Mouse (Mus musculus) midbrain, embryonic 16.5 days (tissue): Measurements from ENCODE around the gene Kctd3. TPM values are rescaled to one million over a fixed set of nuclear protein-coding genes. Genes with fewer than 3 reads are reported as not detected.

Experiments
- ATAC-seq: fragments of 200-750 bp; cut with Nextera tagmentation; 2 replicates; pipeline ENCODE4 v1.8.0; 2017; ENCODE audit warnings: moderate TSS enrichment
- H3K27ac ChIP-seq: fragments of 300-500 bp; sonication (generic); 2 replicates; pipeline ENCODE4 v1.5.1; 2014; ENCODE audit warnings: mild to moderate bottlenecking, low read length, mixed read lengths
- H3K27me3 ChIP-seq: fragments of 300-500 bp; sonication (generic); 2 replicates; pipeline ENCODE4 v1.6.1; 2014; ENCODE audit warnings: low read depth, low read length, mixed read lengths; ENCODE audit not compliant: control insufficient read depth, insufficient read depth
- H3K36me3 ChIP-seq: fragments of 300-500 bp; sonication (generic); 2 replicates; pipeline ENCODE4 v1.6.1; 2014; ENCODE audit warnings: mild to moderate bottlenecking, low read length, moderate library complexity, mixed read lengths; ENCODE audit not compliant: control insufficient read depth, insufficient read depth
- H3K4me1 ChIP-seq: fragments of 300-500 bp; sonication (generic); 2 replicates; pipeline ENCODE4 v1.6.1; 2014; ENCODE audit warnings: mild to moderate bottlenecking, low read length, mixed read lengths; ENCODE audit not compliant: control insufficient read depth, insufficient read depth
- H3K4me2 ChIP-seq: fragments of 300-500 bp; sonication (generic); 2 replicates; pipeline ENCODE4 v1.6.1; 2014; ENCODE audit warnings: mild to moderate bottlenecking, low read length, mixed read lengths
- H3K4me3 ChIP-seq: fragments of 300-500 bp; sonication (generic); 2 replicates; pipeline ENCODE4 v1.5.1; 2014; ENCODE audit warnings: low read depth, mild to moderate bottlenecking, low read length, moderate library complexity, mixed read lengths
- H3K9ac ChIP-seq: fragments of 300-500 bp; sonication (generic); 2 replicates; pipeline ENCODE4 v1.6.1; 2014; ENCODE audit warnings: low read depth, low read length, mixed read lengths
- H3K9me3 ChIP-seq: fragments of 300-500 bp; sonication (generic); replicated peaks from 2 replicates; pipeline ENCODE4 v1.6.1; 2014; ENCODE audit warnings: mild to moderate bottlenecking, low read length, mixed read lengths; ENCODE audit not compliant: control insufficient read depth, poor library complexity, severe bottlenecking
- WGBS: fragments of 180-500 bp; shearing (Covaris S2); extraction: QIAGEN DNeasy Blood & Tissue Kit; methylation state at CpG from one replicate; pipeline ENCODE4 v1.1.7; 2014; 5-methylcytosine and 5-hydroxymethylcytosine counted together
- polyA plus RNA-seq: library from polyadenylated mRNA; unstranded; fragments of >200 nt; fragmentation: Nextera tagmentation; extraction: Ambion mirVana; gene quantifications from 2 replicates; pipeline ENCODE4 v1.2.1, GENCODE M21; 2015

Kctd3 gene
- polyA plus RNA-seq: 48.5 and 49.6 TPM in 2 replicates

DNA sequence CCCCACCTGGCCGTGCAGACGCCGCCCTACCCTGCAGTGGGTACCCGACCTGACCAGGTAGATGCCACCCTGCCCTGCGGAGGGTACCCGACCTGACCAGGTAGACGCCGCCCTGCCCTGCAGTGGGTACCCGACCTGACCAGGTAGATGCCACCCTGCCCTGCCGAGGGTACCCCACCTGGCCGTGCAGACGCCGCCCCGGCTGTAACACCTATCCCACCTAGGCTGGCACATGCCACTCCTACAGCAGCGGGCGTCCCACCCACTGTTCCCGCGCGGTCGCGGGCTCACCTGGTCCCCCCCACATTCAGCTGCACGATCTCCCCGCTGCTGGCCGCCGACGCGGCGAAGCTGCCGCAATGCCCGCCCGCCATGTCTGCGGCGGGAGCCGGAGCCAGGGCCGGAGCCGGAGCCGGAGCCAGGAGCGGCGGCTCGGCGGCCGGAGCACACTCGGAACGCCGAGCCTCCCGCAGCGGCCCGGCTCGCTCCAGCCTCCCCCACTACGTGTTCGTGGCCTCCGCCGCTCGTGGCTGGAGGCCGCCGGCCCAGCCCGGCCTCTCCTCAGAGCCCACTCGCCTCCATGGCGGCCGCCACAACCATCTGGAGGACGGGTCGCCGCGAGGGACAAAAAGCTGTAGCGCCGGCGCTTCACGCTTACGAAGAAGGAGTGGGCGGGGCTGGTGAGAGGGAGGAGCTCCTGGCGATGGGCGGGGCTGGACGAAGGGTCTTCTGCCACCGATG lies at the start of gene Kctd3:
TSS of gene Kctd3 (minus strand) at position 603 of the 741 bp plus-strand sequence.
- Histone ChIP-seq H3K27me3 (no peaks in the 10 kb centered on the region), H3K36me3 (no peaks in the 10 kb centered on the region), H3K27ac (peak within 1 kb of the TSS; percentile 77), H3K4me2 (peak within 1 kb of the TSS; percentile 94), H3K9me3 (no peaks in the 10 kb centered on the region), H3K4me1 (peaks cover 25% of the 10 kb centered on the region), H3K4me3 (peak within 1 kb of the TSS; percentile 99), H3K9ac (peak within 1 kb of the TSS; percentile 93)
- under 1% methylated on average over 52 of the region's 74 CpGs for WGBS
- peak; percentile 89 for ATAC-seq

DNA sequence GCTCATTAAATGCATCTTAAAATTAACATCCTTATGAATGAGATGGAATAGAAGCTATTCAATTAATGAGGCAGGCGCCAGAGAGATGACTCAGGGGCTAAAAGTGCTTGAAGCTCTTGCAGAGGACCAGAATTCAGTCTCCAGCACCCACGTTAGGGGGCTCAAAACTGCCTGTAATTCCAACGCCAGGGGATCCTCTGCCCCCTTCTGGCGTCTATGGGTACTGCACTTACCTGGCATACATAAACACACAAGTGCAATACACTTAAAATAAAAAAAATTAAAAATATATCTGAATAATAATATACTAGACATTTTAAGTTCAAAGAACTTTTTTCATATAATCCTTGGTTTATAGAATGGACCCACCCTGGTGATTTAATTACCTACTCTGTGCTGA lies 49.8 kb upstream of the Kctd3 start:
- no peaks in the 10 kb centered on the region for H3K27me3 ChIP-seq
- 59% methylated on average over 4 of the region's 4 CpGs for WGBS

DNA sequence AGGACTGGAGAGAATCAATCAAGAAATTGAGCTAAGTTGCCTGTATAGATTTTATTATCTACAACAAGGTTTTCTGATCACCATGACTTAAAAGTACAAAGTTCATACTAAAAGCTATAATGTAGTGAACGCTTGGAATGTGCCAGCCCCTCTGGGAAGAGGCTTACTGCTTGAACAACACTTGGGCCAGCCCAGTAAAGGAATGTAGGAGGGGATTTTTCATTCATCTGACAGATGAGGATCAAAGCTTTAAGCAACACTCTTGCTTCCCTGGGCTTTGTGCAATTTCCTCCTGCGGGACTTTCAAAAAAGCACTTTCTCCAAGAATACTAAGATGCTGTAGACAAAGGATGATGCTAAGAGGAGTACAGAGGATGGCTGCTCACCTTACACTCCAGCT lies 48.3 kb upstream of the Kctd3 start:
- Histone ChIP-seq H3K9ac (no peak overlapping the region), H3K36me3 (no peaks in the 10 kb centered on the region), H3K9me3 (no peaks in the 10 kb centered on the region), H3K4me1 (no peaks in the 10 kb centered on the region), H3K4me3 (no peak overlapping the region), H3K27me3 (no peaks in the 10 kb centered on the region), H3K4me2 (no peak overlapping the region), H3K27ac (no peak overlapping the region)
- no peak for ATAC-seq
- WGBS: 41% methylated on average over 2 of the region's 2 CpGs

More for the DNA sequence above, 49.8 kb upstream of the Kctd3 start:
- H3K4me2 ChIP-seq: no peak overlapping the region
- ATAC-seq: no peak
- no peaks in the 10 kb centered on the region for H3K4me1 ChIP-seq
- H3K9ac ChIP-seq: no peak overlapping the region
- H3K9me3 ChIP-seq: no peaks in the 10 kb centered on the region
- H3K4me3 ChIP-seq: no peak overlapping the region
- H3K36me3 ChIP-seq: no peaks in the 10 kb centered on the region
- no peak overlapping the region for H3K27ac ChIP-seq

DNA sequence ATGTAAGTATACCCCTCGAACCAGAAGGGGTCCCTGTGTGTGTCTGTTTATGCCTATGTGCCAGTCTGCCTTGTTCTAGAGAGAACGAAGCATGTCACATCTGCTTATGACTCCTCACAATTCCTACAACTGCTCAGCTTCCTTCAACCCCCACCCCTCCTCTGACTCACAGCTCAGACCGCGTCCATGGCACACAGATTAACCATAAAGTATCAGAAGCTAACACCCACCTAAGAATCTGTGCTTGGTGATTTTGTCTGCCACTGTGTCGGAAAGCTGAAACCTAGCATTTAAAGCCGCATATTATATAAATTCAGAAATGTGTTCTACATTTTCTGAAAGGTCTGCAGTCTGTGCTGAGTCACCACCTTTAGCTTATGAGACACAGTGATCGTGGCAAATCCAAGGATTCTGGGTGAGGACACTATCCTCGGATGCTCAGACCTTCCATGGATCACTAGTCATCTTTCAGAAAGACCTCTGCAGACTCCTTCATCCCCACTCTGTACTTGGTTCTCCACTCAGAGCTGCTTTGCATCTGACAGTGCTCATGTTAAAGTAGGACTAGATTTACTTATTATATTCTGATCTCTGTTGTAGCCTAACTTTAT lies 47.4 kb upstream of the Kctd3 start:
- H3K4me3 ChIP-seq: no peak overlapping the region
- H3K9me3 ChIP-seq: no peaks in the 10 kb centered on the region
- 86% methylated on average over 8 of the region's 8 CpGs for WGBS
- no peaks in the 10 kb centered on the region for H3K36me3 ChIP-seq
- H3K27ac ChIP-seq: no peak overlapping the region
- no peak for ATAC-seq
- H3K4me2 ChIP-seq: no peak overlapping the region
- H3K4me1 ChIP-seq: no peaks in the 10 kb centered on the region
- H3K27me3 ChIP-seq: no peaks in the 10 kb centered on the region
- H3K9ac ChIP-seq: no peak overlapping the region

DNA sequence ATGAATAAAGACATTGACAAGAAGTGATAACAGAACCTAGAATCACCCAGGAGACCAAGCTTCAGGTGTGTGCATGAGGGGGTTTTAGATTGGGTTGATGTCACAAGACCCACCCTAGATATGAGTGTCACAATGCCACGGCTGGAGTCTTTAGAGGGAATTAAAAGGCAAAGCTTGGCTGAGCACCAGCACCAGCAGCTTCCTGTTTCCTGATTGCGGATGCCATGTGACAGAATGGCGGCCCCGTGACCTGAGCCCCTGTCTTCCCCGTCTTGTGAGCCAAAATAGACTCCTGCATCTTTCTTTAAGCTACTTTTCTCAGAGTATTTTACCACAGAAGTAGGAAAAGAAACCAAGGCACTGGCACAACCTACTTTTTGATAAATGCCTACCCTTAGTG lies 46.5 kb upstream of the Kctd3 start:
- H3K9me3 ChIP-seq: no peaks in the 10 kb centered on the region
- no peak overlapping the region for H3K4me3 ChIP-seq
- H3K4me1 ChIP-seq: no peaks in the 10 kb centered on the region
- H3K9ac ChIP-seq: no peak overlapping the region
- H3K27ac ChIP-seq: no peak overlapping the region
- H3K36me3 ChIP-seq: no peaks in the 10 kb centered on the region
- no peak overlapping the region for H3K4me2 ChIP-seq
- no peak for ATAC-seq
- H3K27me3 ChIP-seq: no peaks in the 10 kb centered on the region
- WGBS: 84% methylated on average over 5 of the region's 5 CpGs

DNA sequence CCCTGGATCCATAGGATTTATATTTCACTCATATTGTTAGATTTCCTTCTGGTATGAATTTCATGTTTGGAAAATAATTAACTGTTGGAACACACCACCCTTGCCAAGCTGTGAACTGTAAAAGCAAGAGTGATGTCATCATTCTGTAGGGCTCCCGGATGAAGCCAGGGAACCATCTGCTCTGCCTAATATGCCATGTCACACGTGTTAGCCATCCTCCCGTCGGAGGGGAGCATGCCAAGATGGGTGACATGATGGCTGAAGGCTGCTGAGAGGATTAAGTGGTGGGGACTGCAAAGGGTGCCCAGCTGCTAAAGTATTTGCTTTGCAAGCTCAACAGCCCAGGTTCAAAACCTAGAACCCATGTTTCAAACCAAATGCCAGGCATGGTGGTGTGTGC lies 44.5 kb upstream of the Kctd3 start:
- H3K4me2 ChIP-seq: no peak overlapping the region
- no peaks in the 10 kb centered on the region for H3K9me3 ChIP-seq
- no peak overlapping the region for H3K4me3 ChIP-seq
- H3K27ac ChIP-seq: no peak overlapping the region
- no peaks in the 10 kb centered on the region for H3K4me1 ChIP-seq
- WGBS: 78% methylated on average over 4 of the region's 4 CpGs
- no peak overlapping the region for H3K9ac ChIP-seq
- no peaks in the 10 kb centered on the region for H3K27me3 ChIP-seq
- no peak for ATAC-seq
- no peaks in the 10 kb centered on the region for H3K36me3 ChIP-seq

DNA sequence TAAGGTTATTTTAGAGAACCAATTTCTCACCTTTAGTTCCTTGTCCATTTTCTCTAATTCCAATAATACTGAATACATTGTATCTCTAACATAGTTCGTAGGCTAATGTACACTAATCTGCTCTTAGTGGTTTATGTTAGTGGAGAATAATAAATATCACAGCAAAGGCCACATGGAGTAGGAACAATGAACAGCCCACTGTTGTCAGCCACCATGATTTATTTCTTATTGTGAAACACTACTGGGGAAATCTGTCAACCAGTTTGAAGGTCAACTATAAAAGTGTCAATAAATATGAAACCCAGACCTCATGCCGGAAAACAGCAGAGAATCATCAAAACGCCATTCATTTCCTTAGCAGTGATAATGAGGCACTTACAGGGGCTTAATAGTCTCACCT lies 42.5 kb upstream of the Kctd3 start:
- H3K27me3 ChIP-seq: no peaks in the 10 kb centered on the region
- no peaks in the 10 kb centered on the region for H3K4me1 ChIP-seq
- H3K27ac ChIP-seq: no peak overlapping the region
- no peaks in the 10 kb centered on the region for H3K9me3 ChIP-seq
- H3K9ac ChIP-seq: no peak overlapping the region
- no peak overlapping the region for H3K4me2 ChIP-seq
- 75% methylated on average over 3 of the region's 3 CpGs for WGBS
- no peak overlapping the region for H3K4me3 ChIP-seq
- no peaks in the 10 kb centered on the region for H3K36me3 ChIP-seq
- ATAC-seq: no peak

DNA sequence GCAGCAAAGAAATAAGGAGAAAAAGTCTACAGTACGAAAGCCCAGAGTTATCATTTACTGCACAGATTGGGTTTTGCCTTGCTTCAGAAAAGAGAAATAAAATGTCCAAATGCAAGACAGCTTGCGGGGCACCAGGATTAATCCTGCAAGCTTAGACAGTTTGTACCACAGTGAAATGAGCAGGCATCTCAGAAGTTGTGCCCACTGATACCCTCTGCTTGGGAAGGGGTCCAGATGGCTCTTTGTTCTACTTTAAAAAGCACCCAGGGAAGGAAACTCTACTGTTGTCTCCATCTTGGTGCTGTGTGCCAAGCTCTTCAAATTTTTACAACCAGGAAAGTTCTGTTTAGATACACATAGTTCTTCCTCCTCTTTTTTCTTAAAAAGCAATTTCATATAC lies 40.7 kb upstream of the Kctd3 start:
- Histone ChIP-seq H3K4me3 (no peak overlapping the region), H3K27me3 (no peaks in the 10 kb centered on the region), H3K9me3 (no peaks in the 10 kb centered on the region), H3K4me2 (no peak overlapping the region), H3K9ac (no peak overlapping the region), H3K4me1 (no peaks in the 10 kb centered on the region), H3K36me3 (no peaks in the 10 kb centered on the region), H3K27ac (no peak overlapping the region)
- WGBS: 80% methylated on average over 2 of the region's 2 CpGs
- no peak for ATAC-seq

DNA sequence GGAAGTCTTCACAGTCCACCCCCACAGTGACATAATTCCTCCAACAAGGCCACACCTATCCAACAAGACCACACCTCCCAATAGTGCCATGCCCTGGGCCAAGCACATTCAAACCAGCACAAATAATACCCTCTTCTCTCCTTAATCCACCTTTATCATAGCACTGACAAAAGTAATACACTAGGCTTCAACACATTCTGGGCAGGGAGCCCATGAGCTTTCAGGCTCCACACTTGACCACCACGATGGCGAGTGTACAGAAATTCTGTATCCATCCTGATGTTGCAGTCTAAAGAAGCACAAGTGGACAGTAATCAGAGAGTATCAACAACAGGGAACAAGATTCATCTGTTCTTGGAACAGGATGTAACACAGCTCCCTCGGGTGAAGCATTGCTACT lies 40.3 kb upstream of the Kctd3 start:
- H3K9me3 ChIP-seq: no peaks in the 10 kb centered on the region
- no peak overlapping the region for H3K9ac ChIP-seq
- H3K4me2 ChIP-seq: no peak overlapping the region
- no peaks in the 10 kb centered on the region for H3K36me3 ChIP-seq
- H3K4me3 ChIP-seq: no peak overlapping the region
- 83% methylated on average over 3 of the region's 3 CpGs for WGBS
- ATAC-seq: no peak
- H3K27ac ChIP-seq: no peak overlapping the region
- no peaks in the 10 kb centered on the region for H3K27me3 ChIP-seq
- H3K4me1 ChIP-seq: no peaks in the 10 kb centered on the region
